Mouse (Mus musculus): ENCODE measurements at regions not wholly inside any gene's neighbourhood (a gene's known extent, or its start where the extent isn't known, plus 50 kb on each side); places are given as distances from the start of the nearest gene placed in this dataset.

- TF ChIP-seq CTCF (IDR thresholded peaks at IDR 0.05; ENCODE audit: control insufficient read depth, insufficient read depth, insufficient replicate concordance, low read depth, low read length) (no peak), POLR2A (IDR thresholded peaks at IDR 0.05; ENCODE audit: control insufficient read depth, low read depth, low read length) (no peak)
Measured at GRCm38 (mm10) chr16:21353111-21353510, 69.8 kb upstream of the Vps8 start.
